Mouse (Mus musculus): ENCODE measurements at regions not wholly inside any gene's neighbourhood (a gene's known extent, or its start where the extent isn't known, plus 50 kb on each side); places are given as distances from the start of the nearest gene placed in this dataset.
A peak's percentile ranks its signal among the peaks of the same experiment; 100 is the strongest.

DNA sequence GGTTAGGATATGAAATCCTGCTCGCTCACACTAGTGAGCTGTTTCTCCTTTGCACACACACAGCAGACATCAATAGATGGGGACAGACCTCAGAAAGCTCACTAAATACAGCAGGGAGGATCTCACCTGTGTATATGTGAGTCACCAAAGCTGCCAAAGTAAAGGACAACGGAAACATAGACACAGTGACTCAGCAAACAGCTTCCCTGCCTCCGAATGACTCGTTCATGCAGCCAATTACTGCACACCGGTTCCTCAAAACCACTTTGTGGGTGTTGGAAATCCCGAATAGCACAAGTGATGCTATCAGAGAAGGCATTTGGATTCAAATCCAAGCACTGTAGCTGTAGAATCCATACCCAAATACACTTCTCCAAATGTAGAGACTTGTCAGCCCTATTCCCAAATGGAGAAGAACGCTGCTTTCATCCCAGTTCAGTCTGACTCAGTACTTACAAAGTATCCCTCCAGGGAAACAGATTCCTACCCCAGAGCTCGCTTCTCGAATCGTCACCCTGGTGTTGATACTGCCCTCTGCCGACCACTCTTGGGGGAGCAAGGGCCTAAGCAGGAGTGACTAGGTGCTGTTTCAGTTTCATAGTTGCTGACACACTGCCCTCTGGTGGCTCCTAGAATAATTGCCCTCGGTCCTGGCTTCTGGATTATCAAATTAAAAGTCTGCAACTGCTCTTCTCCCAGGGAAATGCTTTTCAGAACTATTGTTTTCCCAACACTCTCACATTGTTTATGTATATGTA lies 61.4 kb upstream of the Sestd1 start:
- Histone ChIP-seq H3K4me1 (ENCODE audit: control insufficient read depth in 1 of 2, insufficient read depth in 2 of 2, low read length in 2 of 2) (no peaks in the 10 kb centered on the region), H3K36me3 (ENCODE audit: control insufficient read depth in 1 of 2, insufficient read depth in 2 of 2, low read length in 2 of 2) (no peaks in the 10 kb centered on the region), H3K27me3 (ENCODE audit: control insufficient read depth in 1 of 2, insufficient read depth in 2 of 2, low read length in 2 of 2) (no peaks in the 10 kb centered on the region), H3K4me3 (ENCODE audit: control insufficient read depth in 1 of 2, insufficient read depth in 1 of 2, low read depth in 2 of 2, low read length in 2 of 2) (no peak overlapping the region), H3K9me3 (replicated peaks; ENCODE audit: insufficient read depth, low read length) (no peaks in the 10 kb centered on the region), H3K79me2 (ENCODE audit: control insufficient read depth, insufficient read depth, low read length, poor library complexity) (no peaks in the 10 kb centered on the region), H3K9ac (ENCODE audit: control insufficient read depth, low read depth, low read length, poor library complexity, severe bottlenecking) (no peak overlapping the region), H3K27ac (ENCODE audit: control insufficient read depth, low read depth, low read length) (no peak overlapping the region)
- TF ChIP-seq POLR2AphosphoS5 (IDR thresholded peaks at IDR 0.05; ENCODE audit: borderline replicate concordance, low read depth, low read length): no peak
- peak; percentile 96 for TF ChIP-seq SMC3 (IDR thresholded peaks at IDR 0.05; ENCODE audit: low read depth, low read length)
- TF ChIP-seq NRF1 (IDR thresholded peaks at IDR 0.05; ENCODE audit: insufficient read depth, low read depth, low read length, poor library complexity, severe bottlenecking): no peak
- TF ChIP-seq ZC3H11A (IDR thresholded peaks at IDR 0.05; ENCODE audit: low read depth, low read length): peak; percentile 74
- peak; percentile 79 for TF ChIP-seq RAD21 (IDR thresholded peaks at IDR 0.05; ENCODE audit: low read depth, low read length)
- TF ChIP-seq CTCF (IDR thresholded peaks at IDR 0.05 in 2 of 3, conservative IDR thresholded peaks at IDR 0.05 in 1 of 3; ENCODE audit: control insufficient read depth in 1 of 3, insufficient read depth in 1 of 3, low read depth in 2 of 3, low read length in 3 of 3, poor library complexity in 1 of 3, severe bottlenecking in 1 of 3): peak; percentile 74 to 99 (median 79)
- peak; percentile 83 for DNase-seq (ENCODE audit: low read depth, low spot score)

DNA sequence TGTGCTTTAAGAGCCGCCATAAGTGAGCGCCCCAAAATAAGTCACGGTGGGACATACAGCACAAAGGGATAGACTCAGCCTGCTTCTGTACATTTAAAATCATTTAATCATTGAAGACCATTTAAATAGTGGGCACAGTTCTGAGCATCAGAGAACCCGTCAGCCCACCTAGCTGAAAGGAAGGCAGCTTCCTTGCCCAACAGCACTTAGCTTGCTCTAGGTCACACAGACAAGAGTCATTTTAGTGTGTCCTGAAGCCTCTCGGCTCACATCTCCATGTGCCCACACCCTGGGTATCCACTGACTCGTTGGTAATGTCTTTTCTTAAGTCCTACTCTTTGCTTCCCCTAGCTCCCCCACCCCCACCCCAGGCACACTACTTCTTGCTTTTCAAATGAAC lies 59.7 kb upstream of the Sestd1 start:
- no peak overlapping the region for H3K27ac ChIP-seq (ENCODE audit: control insufficient read depth, low read depth, low read length)
- DNase-seq (ENCODE audit: low read depth, low spot score): no peak
- H3K9ac ChIP-seq (ENCODE audit: control insufficient read depth, low read depth, low read length, poor library complexity, severe bottlenecking): no peak overlapping the region
- H3K36me3 ChIP-seq (ENCODE audit: control insufficient read depth in 1 of 2, insufficient read depth in 2 of 2, low read length in 2 of 2): no peaks in the 10 kb centered on the region
- TF ChIP-seq JUND (IDR thresholded peaks at IDR 0.05; ENCODE audit: low read depth, low read length) (no peak), RAD21 (IDR thresholded peaks at IDR 0.05; ENCODE audit: low read depth, low read length) (no peak), MXI1 (IDR thresholded peaks at IDR 0.05; ENCODE audit: low read depth, low read length) (no peak), HCFC1 (IDR thresholded peaks at IDR 0.05; ENCODE audit: low read depth, low read length) (no peak), NRF1 (IDR thresholded peaks at IDR 0.05; ENCODE audit: insufficient read depth, low read depth, low read length, poor library complexity, severe bottlenecking) (no peak), CTCF (IDR thresholded peaks at IDR 0.05 in 2 of 3, conservative IDR thresholded peaks at IDR 0.05 in 1 of 3; ENCODE audit: control insufficient read depth in 1 of 3, insufficient read depth in 1 of 3, low read depth in 2 of 3, low read length in 3 of 3, poor library complexity in 1 of 3, severe bottlenecking in 1 of 3) (no peak), MEF2A (IDR thresholded peaks at IDR 0.05; ENCODE audit: extremely low read depth, insufficient replicate concordance, low read depth, low read length, poor library complexity, severe bottlenecking) (no peak), ZKSCAN1 (IDR thresholded peaks at IDR 0.05; ENCODE audit: low read depth, low read length) (no peak), RCOR1 (IDR thresholded peaks at IDR 0.05; ENCODE audit: low read depth, low read length) (no peak), POLR2A (IDR thresholded peaks at IDR 0.05; ENCODE audit: control insufficient read depth in 1 of 2, insufficient read depth in 1 of 2, low read depth in 1 of 2, low read length in 2 of 2, poor library complexity in 1 of 2) (no peak), MYC (IDR thresholded peaks at IDR 0.05; ENCODE audit: low read depth, low read length) (no peak), POLR2AphosphoS2 (IDR thresholded peaks at IDR 0.05; ENCODE audit: low read length) (no peak), KAT2A (conservative IDR thresholded peaks at IDR 0.05; ENCODE audit: low read depth, low read length) (no peak), GABPA (IDR thresholded peaks at IDR 0.05; ENCODE audit: low read depth, low read length) (no peak), NELFE (IDR thresholded peaks at IDR 0.05; ENCODE audit: low read depth, low read length) (no peak), SMC3 (IDR thresholded peaks at IDR 0.05; ENCODE audit: low read depth, low read length) (no peak), BHLHE40 (IDR thresholded peaks at IDR 0.05; ENCODE audit: borderline replicate concordance, low read depth, low read length) (no peak), CHD2 (IDR thresholded peaks at IDR 0.05; ENCODE audit: low read length) (no peak), SIN3A (IDR thresholded peaks at IDR 0.05; ENCODE audit: low read length) (no peak)
- no peak overlapping the region for H3K4me3 ChIP-seq (ENCODE audit: control insufficient read depth in 1 of 2, insufficient read depth in 1 of 2, low read depth in 2 of 2, low read length in 2 of 2)
- H3K4me1 ChIP-seq (ENCODE audit: control insufficient read depth in 1 of 2, insufficient read depth in 2 of 2, low read length in 2 of 2): no peaks in the 10 kb centered on the region
- no peaks in the 10 kb centered on the region for H3K27me3 ChIP-seq (ENCODE audit: control insufficient read depth in 1 of 2, insufficient read depth in 2 of 2, low read length in 2 of 2)
- no peaks in the 10 kb centered on the region for H3K79me2 ChIP-seq (ENCODE audit: control insufficient read depth, insufficient read depth, low read length, poor library complexity)
- H3K9me3 ChIP-seq (replicated peaks; ENCODE audit: insufficient read depth, low read length): no peaks in the 10 kb centered on the region
